Mouse (Mus musculus): ENCODE data around the gene Ttc34. TPM values are rescaled to one million over a fixed set of nuclear protein-coding genes. Genes with fewer than 3 reads are reported as not detected.

Gene Ttc34
- polyA plus RNA-seq (2012; ENCODE audit: low replicate concordance) = not detected in 2 replicates

GRCm38 (mm10) chr4:154837170-154837569 is at the start of gene Ttc34:
Gene Ttc34 (plus strand): TSS chr4:154837459.

DNA sequence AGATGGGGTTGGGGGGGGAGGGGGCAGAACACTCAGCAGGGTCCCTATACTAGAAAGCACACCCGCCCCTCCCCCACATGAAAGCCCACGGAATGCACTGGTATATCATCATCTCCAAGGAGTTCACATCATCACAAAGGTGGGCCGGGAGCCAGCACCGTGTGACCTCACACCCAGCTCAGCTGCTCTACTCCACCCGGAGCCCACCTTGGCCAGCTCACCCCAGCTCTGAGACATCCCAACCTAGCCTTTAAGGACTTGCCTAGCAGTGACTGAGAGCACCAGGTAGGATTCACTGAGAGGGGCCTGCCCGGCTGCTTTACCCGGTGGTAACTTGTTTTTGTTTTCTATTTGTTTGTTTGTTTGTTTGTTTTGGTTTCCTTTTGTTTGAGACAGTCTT is 32.2 kb downstream of the Ttc34 start, which contains the start of gene Mmel1:
TSS of gene Mmel1 (plus strand) at position 146 of the 400 bp plus-strand sequence.

DNA sequence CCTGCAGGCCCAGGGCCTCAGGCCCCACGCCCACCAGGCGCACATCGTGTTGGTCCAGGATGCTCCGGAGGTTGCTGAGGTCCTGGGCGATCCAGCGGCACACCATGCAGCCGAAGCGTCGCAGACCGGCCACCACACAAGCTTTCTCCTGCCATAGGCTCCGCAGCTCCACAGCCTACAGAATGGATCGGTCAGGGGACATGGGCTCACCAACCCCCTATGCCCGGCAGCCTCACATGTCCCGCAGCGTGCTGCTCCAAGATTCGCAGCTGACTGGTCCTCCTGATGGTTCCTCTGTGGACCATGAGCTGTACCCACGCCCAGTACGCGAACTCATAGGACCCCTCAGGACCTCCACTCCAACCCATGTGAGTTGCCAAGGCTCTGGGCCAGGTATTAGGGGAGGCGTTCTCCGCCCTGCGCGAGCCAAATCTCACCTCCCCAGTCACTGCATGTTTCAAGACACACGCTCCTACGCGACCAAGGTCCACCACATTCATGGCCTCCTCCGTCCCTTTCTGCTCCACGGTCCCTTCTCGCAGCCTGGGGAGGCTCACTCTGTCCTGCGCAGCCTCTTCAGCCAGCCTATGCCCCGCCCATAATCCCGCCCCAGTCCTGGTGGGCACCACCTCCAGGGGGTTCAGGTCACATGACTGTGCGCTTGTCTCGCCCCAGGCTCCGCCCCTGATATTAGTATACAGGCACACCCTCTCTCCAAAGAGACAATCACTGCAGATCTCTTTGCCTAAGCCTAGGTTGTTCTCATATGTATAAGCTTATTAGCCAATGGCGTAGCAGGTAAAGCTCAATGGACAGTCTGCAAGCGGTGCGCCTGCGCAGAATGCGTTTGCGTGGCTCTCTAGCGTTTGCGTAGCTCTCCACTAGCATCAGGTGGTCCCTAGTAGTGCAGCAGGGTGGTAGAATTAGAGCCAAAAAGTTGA is 61.5 kb downstream of the Ttc34 start, which contains the start of gene Fam213b:
TSS of gene Fam213b (minus strand) at position 630 of the 941 bp plus-strand sequence.

Other genes with a start within 250 kb of the Ttc34 start
- 1.3 and 2.2 TPM in 2 replicates for gene Prdm16, start 200.6 kb upstream of the Ttc34 start, polyA plus RNA-seq (2012; ENCODE audit: low replicate concordance)
- not detected in 2 replicates for gene Actrt2, start 169.6 kb upstream of the Ttc34 start, polyA plus RNA-seq (2012; ENCODE audit: low replicate concordance)
- gene Mmel1, start 32.1 kb downstream of the Ttc34 start, polyA plus RNA-seq (2012; ENCODE audit: low replicate concordance) = 0.04 and 0.07 TPM in 2 replicates
- 19.4 and 21.7 TPM in 2 replicates for gene Fam213b, start 61.7 kb downstream of the Ttc34 start, polyA plus RNA-seq (2012; ENCODE audit: low replicate concordance)
- 9.8 and 134 TPM in 2 replicates for gene Tnfrsf14, start 91.1 kb downstream of the Ttc34 start, polyA plus RNA-seq (2012; ENCODE audit: low replicate concordance)
- gene Hes5, start 123.5 kb downstream of the Ttc34 start, polyA plus RNA-seq (2012; ENCODE audit: low replicate concordance) = 7.9 and 18.9 TPM in 2 replicates
- gene Pank4, start 126.7 kb downstream of the Ttc34 start, polyA plus RNA-seq (2012; ENCODE audit: low replicate concordance) = 18.9 and 41.6 TPM in 2 replicates
- gene Plch2, start 219.3 kb downstream of the Ttc34 start, polyA plus RNA-seq (2012; ENCODE audit: low replicate concordance) = 0.12 and 0.17 TPM in 2 replicates
- 12.7 and 21.0 TPM in 2 replicates for gene Pex10, start 229.6 kb downstream of the Ttc34 start, polyA plus RNA-seq (2012; ENCODE audit: low replicate concordance)
- gene Rer1, start 248.9 kb downstream of the Ttc34 start, polyA plus RNA-seq (2012; ENCODE audit: low replicate concordance) = 48.6 and 52.0 TPM in 2 replicates
- gene Morn1, start 249.1 kb downstream of the Ttc34 start, polyA plus RNA-seq (2012; ENCODE audit: low replicate concordance) = 3.7 and 4.5 TPM in 2 replicates

All from hematopoietic multipotent progenitor cell, adult 10-12 weeks (in vitro differentiated cells).